Mouse (Mus musculus): ENCODE results near the gene Anapc15-ps.

- TF ChIP-seq POLR2A (IDR thresholded peaks at IDR 0.05; ENCODE audit: low read depth, low read length) (no peak), CTCF (IDR thresholded peaks at IDR 0.05; ENCODE audit: extremely low read depth, insufficient read depth, insufficient read length, insufficient replicate concordance) (no peak)
Measured at GRCm38 (mm10) chr10:95682964-95683363, 9.7 kb upstream of the Anapc15-ps start.

All from spleen, adult 2 months (tissue).